Mouse (Mus musculus): Measurements from ENCODE around the gene Sh3bgr.

- TF ChIP-seq CTCF (IDR thresholded peaks at IDR 0.05; ENCODE audit: low read depth) (peak; percentile 52), EP300 (IDR thresholded peaks at IDR 0.05; ENCODE audit: low read depth) (no peak)
Observed at GRCm38 (mm10) chr16:96159091-96159731, 41.0 kb upstream of the Sh3bgr start.

Data from heart, postnatal 0 days (tissue).